Mouse (Mus musculus): Measurements from ENCODE around the gene Kcnk7. TPM values are rescaled to one million over a fixed set of nuclear protein-coding genes. Genes with fewer than 3 reads are reported as not detected.

The Kcnk7 gene
- polyA plus RNA-seq (2015; fragmentation: Nextera tagmentation; extraction: Ambion mirVana): 0.87 and 1.3 TPM in 2 replicates

GRCm38 (mm10) chr19:5704163-5704800 is at the start of gene Kcnk7:
Kcnk7 (plus strand) TSS chr19:5704367.
- TF ChIP-seq EP300 (IDR thresholded peaks at IDR 0.05) (no peak), CTCF (IDR thresholded peaks at IDR 0.05) (no peak)
- H3K9ac ChIP-seq (replicated peaks; ENCODE audit: low read depth): no peak within 1 kb of the TSS
- H3K4me3 ChIP-seq (ENCODE audit: low read depth, low read length): no peak within 1 kb of the TSS
- DNase-seq (ENCODE audit: low spot score) (no peak), ATAC-seq (peak; percentile 56)
- no peak within 1 kb of the TSS for H3K4me2 ChIP-seq (replicated peaks; ENCODE audit: low read depth, low read length)
- H3K4me1 ChIP-seq (ENCODE audit: insufficient read depth, low read depth, low read length): peaks cover 6% of the 10 kb centered on the region; the same call in 1 of the 2 replicates
- H3K36me3 ChIP-seq (ENCODE audit: insufficient read depth, low read length): peaks cover 38% of the 10 kb centered on the region
- WGBS: 56% methylated on average over 17 of the region's 17 CpGs
- no peaks in the 10 kb centered on the region for H3K27me3 ChIP-seq (replicated peaks; ENCODE audit: insufficient read depth, low read length)
- H3K27ac ChIP-seq (ENCODE audit: low read length): 0 out of 2 replicates have a peak within 1 kb of the TSS, but pooled peaks have one; percentile 26
- no peaks in the 10 kb centered on the region for H3K9me3 ChIP-seq (ENCODE audit: low read length)

GRCm38 (mm10) chr19:5654720-5655298 is 49.4 kb upstream of the Kcnk7 start:
- TF ChIP-seq EP300 (IDR thresholded peaks at IDR 0.05): no peak
- TF ChIP-seq CTCF (IDR thresholded peaks at IDR 0.05): no peak
- H3K9me3 ChIP-seq (ENCODE audit: low read length): no peaks in the 10 kb centered on the region
- H3K27ac ChIP-seq (ENCODE audit: low read length): no peak overlapping the region
- ATAC-seq (peak; percentile 36; the same call in 1 of the 2 replicates), DNase-seq (ENCODE audit: low spot score) (peak; percentile 15)
- H3K4me1 ChIP-seq (ENCODE audit: insufficient read depth, low read depth, low read length): no peaks in the 10 kb centered on the region
- H3K4me2 ChIP-seq (replicated peaks; ENCODE audit: low read depth, low read length): peak overlapping the region; percentile 47
- no peak overlapping the region for H3K9ac ChIP-seq (replicated peaks; ENCODE audit: low read depth)
- 39% methylated on average over 42 of the region's 43 CpGs for WGBS
- H3K27me3 ChIP-seq (replicated peaks; ENCODE audit: insufficient read depth, low read length): no peaks in the 10 kb centered on the region
- H3K36me3 ChIP-seq (ENCODE audit: insufficient read depth, low read length): peaks cover 19% of the 10 kb centered on the region
- H3K4me3 ChIP-seq (ENCODE audit: low read depth, low read length): peak overlapping the region; percentile 17

- 65% methylated on average over 14 of the region's 16 CpGs for WGBS
- ATAC-seq (peak; percentile 36), DNase-seq (ENCODE audit: low spot score) (peak; percentile 67)
- H3K27me3 ChIP-seq (replicated peaks; ENCODE audit: insufficient read depth, low read length): no peaks in the 10 kb centered on the region
- no peaks in the 10 kb centered on the region for H3K4me1 ChIP-seq (ENCODE audit: insufficient read depth, low read depth, low read length)
- peaks cover 6% of the 10 kb centered on the region for H3K36me3 ChIP-seq (ENCODE audit: insufficient read depth, low read length)
- TF ChIP-seq EP300 (IDR thresholded peaks at IDR 0.05): peak; percentile 78; the same call in 1 of the 2 replicates
- TF ChIP-seq CTCF (IDR thresholded peaks at IDR 0.05): no peak
- H3K4me2 ChIP-seq (replicated peaks; ENCODE audit: low read depth, low read length): peak overlapping the region; percentile 62
- peak overlapping the region; percentile 25 for H3K4me3 ChIP-seq (ENCODE audit: low read depth, low read length)
- H3K27ac ChIP-seq (ENCODE audit: low read length): peak overlapping the region; percentile 86
- H3K9me3 ChIP-seq (ENCODE audit: low read length): no peaks in the 10 kb centered on the region
- no peak overlapping the region; the same call in 1 of the 2 replicates for H3K9ac ChIP-seq (replicated peaks; ENCODE audit: low read depth)
Measured at GRCm38 (mm10) chr19:5660942-5661751, 43.0 kb upstream of the Kcnk7 start.

DNA sequence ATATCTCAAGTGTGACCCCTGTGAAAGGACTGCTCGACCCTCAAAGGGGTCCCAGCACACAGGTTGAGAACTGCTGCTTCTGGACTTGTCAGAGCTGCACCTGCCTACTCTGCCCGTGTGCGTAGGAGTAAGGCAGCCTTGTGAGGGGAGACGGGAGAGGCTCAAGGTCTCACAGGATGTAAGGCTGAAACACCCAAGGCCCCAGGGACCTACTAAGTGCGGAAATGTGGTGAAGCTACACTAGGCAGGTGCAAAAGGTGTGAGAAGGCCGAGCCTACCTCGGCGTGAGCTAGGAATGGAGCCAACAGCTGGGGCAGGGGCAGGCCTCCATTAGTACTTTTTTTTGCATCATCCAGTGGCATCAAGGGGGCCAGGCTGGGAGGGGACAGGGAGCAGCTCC is 41.9 kb upstream of the Kcnk7 start:
- 61% methylated on average over 8 of the region's 8 CpGs for WGBS
- H3K27me3 ChIP-seq (replicated peaks; ENCODE audit: insufficient read depth, low read length): no peaks in the 10 kb centered on the region
- H3K4me2 ChIP-seq (replicated peaks; ENCODE audit: low read depth, low read length): peak overlapping the region; percentile 62
- H3K4me1 ChIP-seq (ENCODE audit: insufficient read depth, low read depth, low read length): no peaks in the 10 kb centered on the region
- H3K27ac ChIP-seq (ENCODE audit: low read length): peak overlapping the region; percentile 62
- H3K4me3 ChIP-seq (ENCODE audit: low read depth, low read length): peak overlapping the region; percentile 37
- ATAC-seq (no peak), DNase-seq (ENCODE audit: low spot score) (no peak)
- peaks cover 16% of the 10 kb centered on the region for H3K36me3 ChIP-seq (ENCODE audit: insufficient read depth, low read length)
- no peaks in the 10 kb centered on the region for H3K9me3 ChIP-seq (ENCODE audit: low read length)
- no peak for TF ChIP-seq EP300 (IDR thresholded peaks at IDR 0.05)
- TF ChIP-seq CTCF (IDR thresholded peaks at IDR 0.05): no peak
- H3K9ac ChIP-seq (replicated peaks; ENCODE audit: low read depth): peak overlapping the region; percentile 20; the same call in 1 of the 2 replicates

DNA sequence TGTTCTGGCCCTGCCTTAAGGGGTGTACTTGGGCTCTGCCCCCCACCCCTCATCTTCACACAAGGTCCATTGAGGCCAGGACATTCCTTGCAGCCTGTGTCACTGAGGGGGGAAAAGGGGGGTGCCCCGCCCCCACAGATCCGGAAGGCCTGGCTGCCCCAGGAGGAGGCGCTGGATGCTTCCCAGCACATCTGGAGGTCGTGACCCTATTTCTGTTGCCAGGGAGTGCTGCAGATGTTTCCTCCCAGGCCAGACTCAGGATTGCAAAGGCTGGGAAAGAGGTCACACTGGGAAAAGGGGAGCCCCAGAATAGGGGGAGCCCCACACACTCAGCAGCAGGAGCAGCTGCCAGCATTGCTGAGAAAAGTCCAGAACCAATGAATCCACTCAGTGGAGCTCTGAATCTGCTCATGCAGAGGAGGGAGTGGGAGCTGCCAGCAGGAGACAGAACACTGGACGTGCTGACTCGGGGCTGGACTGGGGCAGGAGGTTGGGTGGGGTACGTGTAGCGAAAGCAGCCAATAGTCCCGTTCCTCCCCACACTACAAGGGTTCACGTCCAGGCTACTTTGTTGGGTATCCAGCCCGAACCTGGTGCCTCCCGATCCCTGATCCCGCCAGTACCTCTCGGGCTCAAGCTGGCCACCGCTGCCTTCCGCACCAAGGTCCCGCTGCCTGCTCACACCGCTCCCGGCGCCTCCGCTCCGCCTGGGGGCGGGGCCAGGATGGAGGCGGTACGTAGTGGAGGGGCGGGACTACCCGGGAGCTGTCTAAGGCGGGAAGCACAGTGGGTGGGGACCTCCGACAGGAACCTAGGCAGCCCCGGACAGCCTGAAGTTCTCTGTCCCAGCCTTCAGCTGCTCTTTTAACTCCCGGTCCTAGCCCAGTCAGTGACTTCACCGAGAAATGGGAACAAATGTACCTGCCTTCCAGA is 40.9 kb upstream of the Kcnk7 start, which contains the start of gene Sipa1:
Sipa1 (minus strand) TSS at position 727 of the 933 bp plus-strand sequence.
- Histone ChIP-seq H3K4me2 (replicated peaks; ENCODE audit: low read depth, low read length) (peak within 1 kb of the TSS; percentile 62), H3K4me3 (ENCODE audit: low read depth, low read length) (peak within 1 kb of the TSS; percentile 37), H3K9me3 (ENCODE audit: low read length) (no peaks in the 10 kb centered on the region), H3K36me3 (ENCODE audit: insufficient read depth, low read length) (peaks cover 21% of the 10 kb centered on the region), H3K4me1 (ENCODE audit: insufficient read depth, low read depth, low read length) (no peaks in the 10 kb centered on the region), H3K27ac (ENCODE audit: low read length) (peak within 1 kb of the TSS; percentile 62), H3K9ac (replicated peaks; ENCODE audit: low read depth) (peak within 1 kb of the TSS; percentile 20; the same call in 1 of the 2 replicates), H3K27me3 (replicated peaks; ENCODE audit: insufficient read depth, low read length) (no peaks in the 10 kb centered on the region)
- WGBS: 5% methylated on average over 32 of the region's 32 CpGs
- DNase-seq (ENCODE audit: low spot score) (peak; percentile 96), ATAC-seq (peak; percentile 94)
- TF ChIP-seq EP300 (IDR thresholded peaks at IDR 0.05): no peak
- TF ChIP-seq CTCF (IDR thresholded peaks at IDR 0.05): peak; percentile 29; the same call in 1 of the 2 replicates

All from lung, postnatal 0 days (tissue).